Mouse (Mus musculus) liver, embryonic 14.5 days (tissue): ENCODE data around the gene Cacna1g. TPM values are rescaled to one million over a fixed set of nuclear protein-coding genes. Genes with fewer than 3 reads are reported as not detected.
A peak's percentile ranks its signal among the peaks of the same experiment; 100 is the strongest.

Experiments used
- ATAC-seq: fragments of 200-750 bp; cut with Nextera tagmentation; 2 replicates; pipeline ENCODE4 v1.8.0; 2017; ENCODE audit warnings: moderate number of reproducible peaks, mild to moderate bottlenecking, moderate library complexity; ENCODE audit not compliant: insufficient read depth
- DNase-seq, 3 experiments: peaks; one replicate each; pipeline ENCODE4 v3.0.0-alpha.2; 2012 to 2013; ENCODE audit warnings: low read depth in 3 of 3, low spot score in 3 of 3
- H3K27ac ChIP-seq: fragments of 300-500 bp; sonication (generic); 2 replicates; pipeline ENCODE4 v1.5.1; 2014; ENCODE audit warnings: moderate library complexity, mild to moderate bottlenecking, control low read depth, inconsistent platforms
- H3K27me3 ChIP-seq: fragments of 300-500 bp; sonication (generic); 2 replicates; pipeline ENCODE4 v1.6.1; 2014; ENCODE audit warnings: mild to moderate bottlenecking, low read length, moderate library complexity; ENCODE audit not compliant: control insufficient read depth, insufficient read depth
- H3K36me3 ChIP-seq: fragments of 300-500 bp; sonication (generic); replicated peaks from 2 replicates; pipeline ENCODE4 v1.6.1; 2014; ENCODE audit warnings: low read depth; ENCODE audit not compliant: control insufficient read depth, insufficient read depth
- H3K4me1 ChIP-seq, 2 experiments: fragments of 200-500 bp in 1 of 2; fragments of 300-500 bp in 1 of 2; sonication (generic) in 1 of 2; replicated peaks; 2 replicates each; pipeline ENCODE4 v1.6.1; 2012 to 2014; ENCODE audit warnings: antibody characterized with exemption in 1 of 2, inconsistent platforms in 1 of 2, low read length in 1 of 2; ENCODE audit not compliant: control insufficient read depth in 2 of 2, insufficient read depth in 2 of 2
- H3K4me2 ChIP-seq: fragments of 300-500 bp; sonication (generic); 2 replicates; pipeline ENCODE4 v1.6.1; 2014; ENCODE audit warnings: low read depth, mild to moderate bottlenecking, control low read depth, moderate library complexity
- H3K4me3 ChIP-seq, 2 experiments: fragments of 200-500 bp in 1 of 2; fragments of 300-500 bp in 1 of 2; sonication (generic) in 1 of 2; 2 replicates each; pipeline ENCODE4 v1.5.1; 2012 to 2014; ENCODE audit warnings: low read depth in 2 of 2, low read length in 2 of 2, mild to moderate bottlenecking in 2 of 2, control low read depth in 1 of 2, inconsistent platforms in 1 of 2, moderate library complexity in 1 of 2; ENCODE audit not compliant: insufficient read depth in 1 of 2
- H3K9ac ChIP-seq: fragments of 300-500 bp; sonication (generic); replicated peaks from 2 replicates; pipeline ENCODE4 v1.6.1; 2014; ENCODE audit warnings: mild to moderate bottlenecking, control low read depth, moderate library complexity
- H3K9me3 ChIP-seq: fragments of 300-500 bp; sonication (generic); 2 replicates; pipeline ENCODE4 v1.6.1; 2016; ENCODE audit warnings: low read length, mixed read lengths; ENCODE audit not compliant: control insufficient read depth
- CTCF ChIP-seq: IDR thresholded peaks from 2 replicates; pipeline ENCODE4 v1.5.1; 2016; ENCODE audit warnings: antibody characterized with exemption, low read depth, control low read depth
- EP300 ChIP-seq: IDR thresholded peaks from 2 replicates; pipeline ENCODE4 v1.6.1; 2016; ENCODE audit warnings: antibody characterized with exemption, low read depth
- WGBS: fragments of 180-500 bp; shearing (Covaris S2); extraction: QIAGEN DNeasy Blood & Tissue Kit; methylation state at CpG from one replicate; pipeline ENCODE4 v1.1.7; 2014; ENCODE audit not compliant: insufficient replicate concordance; 5-methylcytosine and 5-hydroxymethylcytosine counted together
- polyA plus RNA-seq, 2 experiments: library from polyadenylated mRNA; depleted of rRNA in 1 of 2; stranded (reverse) in 1 of 2; unstranded in 1 of 2; fragments of >200 nt; fragmentation: Nextera tagmentation in 1 of 2; extraction: Ambion mirVana in 1 of 2; gene quantifications; 2 replicates each; pipeline versions ENCODE4 v1.2.1 to v1.2.3; 2012 to 2014

Gene Cacna1g
- polyA plus RNA-seq, 2 experiments, result 0.89 to 7.3 TPM

GRCm38 (mm10) chr11:94500362-94500761 lies 26.4 kb upstream of the Cacna1g start:
- ATAC-seq (no peak), DNase-seq (no peak)
- H3K4me1 ChIP-seq, result no peaks in the 10 kb centered on the region
- H3K9me3 ChIP-seq, result no peaks in the 10 kb centered on the region
- WGBS, result 20% methylated on average over 8 of the region's 8 CpGs
- TF ChIP-seq EP300 (no peak), CTCF (no peak)
- no peak overlapping the region for H3K27ac ChIP-seq
- H3K4me2 ChIP-seq, result no peak overlapping the region
- H3K4me3 ChIP-seq, result no peak overlapping the region
- H3K27me3 ChIP-seq, result peaks cover 24% of the 10 kb centered on the region
- H3K36me3 ChIP-seq, result no peaks in the 10 kb centered on the region
- H3K9ac ChIP-seq, result no peak overlapping the region

- ATAC-seq (no peak), DNase-seq (no peak)
- H3K4me2 ChIP-seq, result peak within 1 kb of the TSS; percentile 39
- WGBS, result under 1% methylated on average over 26 of the region's 26 CpGs
- peaks cover 24% of the 10 kb centered on the region for H3K27me3 ChIP-seq
- no peaks in the 10 kb centered on the region for H3K9me3 ChIP-seq
- H3K4me1 ChIP-seq, result no peaks in the 10 kb centered on the region
- TF ChIP-seq CTCF, result no peak
- TF ChIP-seq EP300, result no peak
- H3K27ac ChIP-seq, result no peak within 1 kb of the TSS
- no peak within 1 kb of the TSS for H3K9ac ChIP-seq
- H3K36me3 ChIP-seq, result no peaks in the 10 kb centered on the region
- no peak within 1 kb of the TSS for H3K4me3 ChIP-seq
These were observed 25.7 kb upstream of the Cacna1g start, which contains the start of gene Epn3 for GRCm38 (mm10) chr11:94499661-94500152. Gene Epn3, minus strand, starts transcription at chr11:94499974.

GRCm38 (mm10) chr11:94499035-94499434 lies 25.0 kb upstream of the Cacna1g start:
- Histone ChIP-seq H3K4me3 (no peak overlapping the region), H3K27me3 (peaks cover 24% of the 10 kb centered on the region), H3K4me2 (no peak overlapping the region), H3K9ac (no peak overlapping the region), H3K27ac (no peak overlapping the region), H3K4me1 (no peaks in the 10 kb centered on the region), H3K9me3 (no peaks in the 10 kb centered on the region), H3K36me3 (no peaks in the 10 kb centered on the region)
- DNase-seq, result no peak
- TF ChIP-seq EP300, result no peak
- no peak for TF ChIP-seq CTCF
- 9% methylated on average over 2 of the region's 2 CpGs for WGBS
- ATAC-seq, result no peak

GRCm38 (mm10) chr11:94498093-94498996 lies 24.3 kb upstream of the Cacna1g start:
- H3K9me3 ChIP-seq, result no peaks in the 10 kb centered on the region
- H3K27me3 ChIP-seq, result peaks cover 24% of the 10 kb centered on the region
- H3K4me3 ChIP-seq, result no peak overlapping the region
- H3K36me3 ChIP-seq, result no peaks in the 10 kb centered on the region
- no peak for ATAC-seq
- H3K4me1 ChIP-seq, result no peaks in the 10 kb centered on the region
- no peak overlapping the region for H3K4me2 ChIP-seq
- no peak overlapping the region for H3K9ac ChIP-seq
- no peak overlapping the region for H3K27ac ChIP-seq
- no peak for TF ChIP-seq CTCF
- no peak for TF ChIP-seq EP300
- no peak for DNase-seq
- WGBS, result 25% methylated on average over 19 of the region's 19 CpGs

GRCm38 (mm10) chr11:94495415-94495814 lies 21.4 kb upstream of the Cacna1g start:
- WGBS, result 60% methylated on average over 3 of the region's 3 CpGs
- DNase-seq (no peak), ATAC-seq (no peak)
- Histone ChIP-seq H3K27me3 (peaks cover 38% of the 10 kb centered on the region), H3K4me1 (no peaks in the 10 kb centered on the region), H3K36me3 (no peaks in the 10 kb centered on the region), H3K4me3 (no peak overlapping the region), H3K9ac (no peak overlapping the region), H3K4me2 (no peak overlapping the region), H3K27ac (no peak overlapping the region), H3K9me3 (no peaks in the 10 kb centered on the region)
- TF ChIP-seq EP300, result no peak
- no peak for TF ChIP-seq CTCF
